Mouse (Mus musculus): Measurements from ENCODE around the gene Cdhr4.

GRCm38 (mm10) chr9:108023216-108023615 is 30.9 kb downstream of the Cdhr4 start:
- TF ChIP-seq CTCF (IDR thresholded peaks at IDR 0.05; ENCODE audit: low read depth): no peak
- no peak for TF ChIP-seq EP300 (IDR thresholded peaks at IDR 0.05; ENCODE audit: low read depth)

All from heart, postnatal 0 days (tissue).